Mouse (Mus musculus) ES-CJ7 (cell line): ENCODE data around the gene Slc4a2.
A peak's percentile ranks its signal among the peaks of the same experiment; 100 is the strongest.
"Not testable (repeated sequence)": the region's sequence is repeated elsewhere in the genome, so short reads cannot be mapped to it uniquely, and the experiment has no call there.

ENCODE experiments used
- DNase-seq: peaks from one replicate; pipeline ENCODE4 v3.0.0; 2011; ENCODE audit warnings: low read depth, low spot score

The Slc4a2 gene

GRCm38 (mm10) chr5:24394165-24394894 is 29.3 kb upstream of the Slc4a2 start:
- peak; percentile 99 for DNase-seq

- DNase-seq = not testable (repeated sequence)
Measured at GRCm38 (mm10) chr5:24396254-24396653, 27.4 kb upstream of the Slc4a2 start.

- DNase-seq = no peak
Measured at GRCm38 (mm10) chr5:24399686-24400085, 24.0 kb upstream of the Slc4a2 start.

- no peak for DNase-seq
Measured at GRCm38 (mm10) chr5:24400362-24400761, 23.3 kb upstream of the Slc4a2 start.

DNA sequence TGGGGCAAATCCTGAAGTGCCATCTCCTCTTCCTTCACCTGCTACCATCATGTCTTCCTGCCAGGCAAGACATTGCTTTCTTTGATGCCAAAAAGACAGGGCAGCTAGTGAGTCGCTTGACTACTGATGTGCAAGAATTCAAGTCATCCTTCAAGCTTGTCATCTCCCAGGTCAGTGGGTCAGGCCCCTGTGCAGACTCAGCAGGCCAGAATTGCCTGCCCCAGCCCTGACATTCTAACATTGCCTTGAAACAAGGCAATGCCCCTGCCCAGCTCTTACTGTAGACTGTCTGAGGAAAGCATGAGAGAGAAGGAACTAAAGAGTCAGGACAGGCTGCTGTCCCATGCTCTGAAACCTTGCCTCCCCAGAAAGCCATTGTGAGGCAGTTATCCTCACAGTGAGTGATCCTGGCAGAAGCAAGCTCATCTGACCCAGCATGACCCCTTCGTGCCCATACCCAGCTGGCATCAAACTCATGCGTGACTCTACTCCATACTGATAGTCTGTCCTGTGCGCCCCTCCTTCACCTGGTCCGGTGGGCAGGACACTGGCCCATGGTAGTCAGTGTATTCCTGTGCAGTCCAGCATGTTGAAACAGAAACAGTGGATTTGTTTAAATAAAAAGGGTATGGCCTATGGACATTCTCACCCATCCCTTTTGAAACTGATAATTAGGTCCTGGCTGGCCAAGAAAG is 22.6 kb upstream of the Slc4a2 start:
- DNase-seq = no peak

DNA sequence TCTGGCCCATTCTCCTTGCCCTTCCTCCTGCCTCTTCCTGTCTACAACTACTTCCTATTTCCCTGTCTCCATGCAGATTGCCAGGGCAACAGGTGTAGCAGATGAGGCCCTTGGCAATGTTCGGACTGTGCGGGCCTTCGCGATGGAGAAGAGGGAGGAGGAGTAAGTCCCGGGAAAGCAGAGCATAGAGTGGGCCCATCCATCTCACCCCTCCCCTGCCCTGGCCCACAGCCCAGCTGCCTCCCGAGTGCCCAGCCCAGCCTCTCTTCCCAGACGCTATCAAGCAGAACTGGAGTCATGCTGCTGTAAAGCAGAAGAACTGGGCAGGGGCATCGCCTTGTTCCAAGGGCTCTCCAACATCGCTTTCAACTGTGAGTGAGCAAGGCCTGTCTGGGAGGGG is 21.7 kb upstream of the Slc4a2 start:
- no peak for DNase-seq

GRCm38 (mm10) chr5:24404594-24405360 is 18.9 kb upstream of the Slc4a2 start:
- no peak for DNase-seq

DNA sequence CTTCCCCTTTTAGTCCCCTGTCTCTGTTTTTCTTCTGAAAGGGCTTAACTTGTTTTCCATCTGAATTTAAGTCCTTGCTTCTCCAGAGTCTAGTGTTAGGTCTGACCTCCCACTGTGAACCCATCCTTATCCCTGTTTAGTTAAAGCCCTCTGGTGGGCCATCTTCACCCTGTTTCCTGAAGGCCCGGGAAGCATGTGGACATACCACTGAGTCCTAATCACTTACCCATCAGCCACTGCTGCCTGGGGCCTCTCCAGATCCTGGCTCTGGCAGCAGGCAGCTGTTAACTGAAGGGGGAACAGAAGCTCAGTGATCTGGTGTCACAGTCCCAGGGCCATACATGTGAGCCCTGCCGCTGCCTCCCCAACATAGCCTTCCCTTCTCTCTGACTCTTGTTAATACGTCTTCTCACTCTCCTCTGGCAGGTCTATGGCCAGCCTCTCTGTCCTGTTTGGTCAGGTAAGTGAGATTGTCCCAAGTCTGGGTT is 18.2 kb upstream of the Slc4a2 start:
- DNase-seq = no peak

GRCm38 (mm10) chr5:24408651-24409050 is 15.0 kb upstream of the Slc4a2 start:
- no peak for DNase-seq

GRCm38 (mm10) chr5:24409466-24409865 is 14.2 kb upstream of the Slc4a2 start:
- no peak for DNase-seq

DNA sequence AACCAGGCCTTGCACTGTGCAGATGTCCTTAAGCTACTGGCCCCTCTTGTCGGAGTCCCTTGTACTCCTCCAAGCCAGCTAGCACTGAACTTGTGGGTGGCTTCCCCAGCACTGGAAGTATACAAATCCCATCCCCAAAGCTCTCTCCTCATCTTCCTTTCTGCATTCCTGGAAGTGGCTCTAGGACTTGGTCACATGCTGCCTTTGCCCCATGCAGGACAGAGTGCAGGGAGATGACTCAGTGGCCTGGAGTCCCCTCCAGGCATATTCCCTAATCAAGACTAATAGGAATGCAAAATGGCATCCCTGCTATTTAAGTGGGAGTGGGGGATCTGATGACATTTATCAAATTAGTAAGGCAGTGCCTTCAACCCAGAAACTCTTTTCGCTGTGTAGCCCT is 11.6 kb upstream of the Slc4a2 start:
- DNase-seq = no peak

DNA sequence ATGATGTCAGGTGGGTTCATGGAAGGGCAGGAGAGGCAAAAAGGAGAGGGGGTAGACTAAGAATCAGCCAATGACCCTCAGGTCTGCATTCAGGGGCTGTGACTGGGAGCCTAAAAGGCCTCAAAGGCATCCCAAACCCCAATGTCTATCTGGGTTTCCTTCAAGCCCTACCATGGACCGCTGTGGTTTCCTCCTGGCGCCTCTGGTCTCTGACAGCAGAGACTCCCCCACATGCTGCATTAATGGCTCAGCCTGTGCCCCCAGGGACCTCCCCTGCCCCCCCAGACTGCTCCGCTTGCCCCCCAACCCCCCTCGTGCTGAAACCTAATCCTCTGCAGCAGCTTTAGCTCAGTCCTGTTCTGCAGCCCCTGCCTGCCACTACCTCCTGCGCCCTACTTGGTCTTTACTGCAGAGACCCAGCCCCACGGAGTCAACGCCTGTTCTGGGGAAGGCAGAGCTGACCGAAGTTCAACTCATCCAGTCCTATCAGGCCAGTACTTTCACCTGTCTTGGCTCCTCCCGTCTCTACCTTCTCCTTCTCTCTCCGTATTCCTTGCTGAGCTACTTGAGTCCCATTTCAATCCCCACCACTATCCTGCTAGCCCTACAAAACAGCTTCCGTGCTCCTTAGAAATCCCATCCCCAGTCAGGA is 10.5 kb upstream of the Slc4a2 start, which contains the start of gene Asic3:
Gene Asic3, plus strand, starts transcription at position 351 of the 652 bp plus-strand sequence.
- no peak for DNase-seq

DNA sequence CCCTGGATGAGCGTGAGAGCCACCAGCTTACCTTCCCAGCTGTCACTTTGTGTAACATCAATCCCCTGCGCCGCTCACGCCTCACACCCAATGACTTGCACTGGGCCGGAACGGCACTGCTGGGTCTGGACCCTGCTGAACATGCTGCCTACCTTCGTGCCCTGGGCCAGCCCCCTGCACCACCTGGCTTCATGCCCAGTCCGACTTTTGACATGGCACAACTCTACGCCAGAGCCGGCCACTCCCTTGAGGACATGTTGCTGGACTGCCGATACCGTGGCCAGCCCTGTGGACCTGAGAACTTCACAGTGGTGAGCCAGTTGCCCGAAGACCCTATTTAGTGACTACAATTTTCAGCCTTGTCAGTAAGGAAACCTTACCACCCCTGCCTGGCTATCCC is 9.7 kb upstream of the Slc4a2 start:
- no peak for DNase-seq

- DNase-seq = peak; percentile 87
Measured at GRCm38 (mm10) chr5:24416222-24416736, 7.4 kb upstream of the Slc4a2 start.

DNA sequence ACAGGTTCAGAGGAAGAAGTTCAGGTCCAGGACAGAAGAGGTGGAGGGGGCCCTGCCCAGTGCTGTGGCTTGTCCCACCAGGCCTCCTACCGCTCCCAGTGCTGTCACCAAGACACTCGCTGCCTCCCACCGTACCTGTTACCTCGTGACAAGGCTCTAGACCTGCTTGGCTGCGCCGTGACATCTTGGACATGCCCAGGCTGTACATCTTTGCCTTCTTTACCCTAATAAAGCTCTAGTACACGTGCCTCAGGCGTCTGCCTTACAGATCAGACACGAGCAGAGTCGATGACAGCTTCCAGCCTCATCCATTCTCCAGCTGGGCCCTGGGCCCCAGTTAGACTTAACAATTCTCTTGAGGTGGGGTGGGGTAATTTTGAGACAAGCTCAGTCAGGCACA is 6.0 kb upstream of the Slc4a2 start:
- DNase-seq = no peak

DNA sequence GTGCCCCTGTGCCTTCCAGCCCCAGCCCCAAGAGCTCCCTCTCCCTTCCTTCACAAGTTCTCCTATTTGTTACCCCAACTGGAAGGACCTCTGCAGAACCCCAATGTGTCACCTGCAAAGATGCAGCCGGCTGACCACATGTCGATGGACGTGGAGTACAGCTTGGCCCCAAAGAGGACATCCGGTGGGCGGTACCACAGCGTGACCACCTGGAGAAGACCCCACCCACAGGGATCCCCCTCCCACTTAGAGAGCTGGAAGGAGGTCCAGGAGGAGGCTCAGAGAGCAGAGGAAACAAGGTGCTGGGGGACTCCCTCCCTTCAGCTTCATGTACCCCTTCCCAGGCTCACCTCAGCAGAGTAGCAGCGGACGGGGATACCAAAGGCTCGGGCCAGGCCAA is 3.3 kb upstream of the Slc4a2 start:
- no peak for DNase-seq

- no peak for DNase-seq
Measured at GRCm38 (mm10) chr5:24424004-24424781, 556 bp downstream of the Slc4a2 start.

DNA sequence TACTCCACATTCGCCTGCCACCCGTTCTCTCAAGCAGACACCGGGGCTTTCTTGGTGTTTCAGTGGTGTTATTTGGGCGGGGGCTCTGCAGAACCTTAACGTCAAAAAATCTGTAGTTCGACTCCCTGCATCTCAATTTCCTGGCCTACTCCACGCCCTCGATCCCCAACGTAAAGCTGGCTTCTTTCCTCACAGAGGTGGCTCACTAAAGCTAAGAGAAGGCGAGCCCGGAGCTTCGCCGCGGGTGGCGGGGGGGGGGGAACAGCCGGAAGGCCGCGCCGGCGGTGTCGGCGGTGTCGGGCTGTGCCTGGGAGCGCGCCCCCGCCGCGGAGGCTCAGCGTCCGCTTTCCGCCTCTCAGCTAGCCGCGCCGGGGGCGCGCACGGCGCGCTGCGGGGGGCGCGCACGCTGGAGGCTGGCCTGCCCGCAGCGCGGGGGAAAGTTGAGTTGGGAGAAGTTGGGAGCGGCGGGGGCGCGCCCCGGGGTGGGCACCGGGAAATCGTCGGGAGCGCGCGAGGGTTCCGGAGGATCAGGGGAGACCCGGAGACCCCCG is 1.3 kb downstream of the Slc4a2 start:
- DNase-seq = peak; percentile 75

GRCm38 (mm10) chr5:24425421-24426036 is 1.9 kb downstream of the Slc4a2 start:
- peak; percentile 71 for DNase-seq

DNA sequence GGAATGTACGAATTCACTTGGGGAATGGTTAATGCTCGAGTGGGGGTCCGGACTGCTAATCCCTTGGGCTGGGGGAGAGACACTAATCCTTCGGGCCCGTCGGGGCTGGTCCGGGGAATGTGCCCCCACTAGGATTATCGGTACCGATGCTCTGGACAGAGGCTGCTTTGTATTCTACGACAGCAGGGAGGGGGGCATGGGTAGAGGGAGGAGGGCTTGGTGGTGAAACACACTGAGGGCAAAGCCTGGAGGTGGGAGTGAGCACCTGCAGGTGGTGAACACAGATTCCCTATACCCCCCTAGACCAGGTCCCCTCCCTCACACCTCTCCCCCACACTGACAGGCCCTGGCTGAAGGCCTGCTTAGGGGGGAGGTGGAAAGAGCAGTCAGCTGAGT is 2.4 kb downstream of the Slc4a2 start:
- DNase-seq = peak; percentile 24
